Comparison of ENCODE assay signal across 14 mouse cellular contexts in genomic region chr11:79837076-79837990, GRCm38 (mm10).
A peak's percentile ranks its signal among the peaks of the same experiment; 100 is the strongest.
DNase-seq lines count a peak whose midpoint lies in the region; ATAC-seq and TF ChIP-seq lines count a peak whose summit lies in the region.
"Had no signal": no experiment of that assay in that cellular context is flagged by ENCODE, and none has a peak within 500 bp of the region (broad histone marks: within the 10 kb centered on the region; RNA-seq: fewer than 3 reads in every experiment).

No protein-coding gene starts in this region.

- H3K4me1 ChIP-seq in heart, adult 2 months (ENCODE audit: control insufficient read depth, insufficient read depth, low read length) = no peaks in the 10 kb centered on the region; the same call in 1 of the 2 replicates
- H3K4me1 ChIP-seq: hindbrain, embryonic 15.5 days had no signal

- peak; percentile 28 to 32 for DNase-seq in heart, adult 2 months
- no peak for DNase-seq in heart, postnatal 25 days (ENCODE audit: low spot score)
- DNase-seq in c-Kit-positive CD71-positive TER-119-positive erythroid progenitor cells, embryonic 14.5 days (ENCODE audit: low spot score) = peak; percentile 46
- peak; percentile 82 for DNase-seq in kidney, adult 9 months
- no peak for DNase-seq in thymus, postnatal 25 days
- DNase-seq in left cerebral cortex, postnatal 14 days (ENCODE audit: low spot score in 2 of 2) = no peak
- no peak for DNase-seq in left cerebral cortex, postnatal 36 days (ENCODE audit: low spot score in 2 of 2)
- DNase-seq: forebrain, postnatal 0 days; right cerebral cortex, postnatal 25 days had no signal

- intact Hi-C loops in heart, adult 2 months (cut with DNase I) = no loop called here
- intact Hi-C loops in heart, postnatal 25 days (cut with DNase I) = no loop called here
- intact Hi-C loops in left cerebral cortex, postnatal 14 days (cut with DNase I) = no loop called here
- intact Hi-C loops in left cerebral cortex, postnatal 36 days (cut with DNase I) = no loop called here

- WGBS in heart, adult 2 months = 32% methylated on average over 6 of the region's 6 CpGs

- no peak for TF ChIP-seq EP300 in heart, adult 2 months (IDR thresholded peaks at IDR 0.05; ENCODE audit: insufficient read depth, low read depth, low read length)

- H3K27me3 ChIP-seq in heart, adult 2 months (ENCODE audit: control insufficient read depth, insufficient read depth, low read length) = no peaks in the 10 kb centered on the region
- H3K27me3 ChIP-seq: hindbrain, embryonic 15.5 days; lung, embryonic 15.5 days had no signal

- H3K79me2 ChIP-seq in heart, adult 2 months (replicated peaks; ENCODE audit: control insufficient read depth, insufficient read depth, low read length) = no peaks in the 10 kb centered on the region

- peak; percentile 89 for ATAC-seq in megakaryocyte progenitor cell, adult 5-6 weeks (replicated peaks; ENCODE audit: poor library complexity)
- ATAC-seq: activated CD4-positive, CD25-positive, alpha-beta regulatory T cell, adult 4 months; forebrain, postnatal 0 days had no signal

- no peak for TF ChIP-seq CTCF in heart, adult 2 months (IDR thresholded peaks at IDR 0.05)

- no peaks in the 10 kb centered on the region for H3K36me3 ChIP-seq in heart, adult 2 months (ENCODE audit: control insufficient read depth, insufficient read depth, low read length)
- H3K36me3 ChIP-seq: hindbrain, embryonic 15.5 days; lung, embryonic 15.5 days had no signal

- H3K4me3 ChIP-seq in heart, adult 2 months = no peak overlapping the region
- H3K4me3 ChIP-seq: hindbrain, embryonic 15.5 days; lung, embryonic 15.5 days; myocyte had no signal

- TF ChIP-seq POLR2A in heart, adult 2 months (IDR thresholded peaks at IDR 0.05; ENCODE audit: insufficient read depth, low read depth, low read length) = no peak

- no peak overlapping the region for H3K27ac ChIP-seq in heart, adult 2 months
- H3K27ac ChIP-seq: hindbrain, embryonic 15.5 days; lung, embryonic 15.5 days had no signal

- H3K9ac ChIP-seq in heart, adult 2 months (ENCODE audit: low read depth, low read length) = no peak overlapping the region
- H3K9ac ChIP-seq: forebrain, postnatal 0 days; hindbrain, embryonic 15.5 days; lung, embryonic 15.5 days had no signal

Comparison
In these comparisons a context has a peak if more than half of its experiments do, and no peak if none do; other contexts are left out.
1. DNase-seq: peak in heart, adult 2 months (2 of 2), c-Kit-positive CD71-positive TER-119-positive erythroid progenitor cells, embryonic 14.5 days (single experiment) and kidney, adult 9 months (single experiment); none in heart, postnatal 25 days (single experiment), thymus, postnatal 25 days (single experiment), left cerebral cortex, postnatal 14 days (0 of 2) and left cerebral cortex, postnatal 36 days (0 of 2).